Mouse (Mus musculus) MEL (cell line): ENCODE measurements around the gene Scfd2. TPM values are rescaled to one million over a fixed set of nuclear protein-coding genes. Genes with fewer than 3 reads are reported as not detected.

Experiments used
- DNase-seq: peaks from one replicate; pipeline ENCODE4 v3.0.0; 2011; ENCODE audit warnings: low read depth, low spot score
- H3K27ac ChIP-seq: 2 replicates; pipeline ENCODE4 v1.5.1; 2012; ENCODE audit warnings: low read depth, mild to moderate bottlenecking, control low read depth, low read length, moderate library complexity; ENCODE audit not compliant: control insufficient read depth
- H3K27me3 ChIP-seq, 2 experiments: fragments of 150-350 bp in 1 of 2; sonication (generic) in 1 of 2; 2 replicates each; pipeline ENCODE4 v1.6.1; 2012; ENCODE audit warnings: low read length in 2 of 2, mild to moderate bottlenecking in 2 of 2, improper control_type of control experiment in 1 of 2, moderate library complexity in 1 of 2; ENCODE audit not compliant: insufficient read depth in 2 of 2, control insufficient read depth in 1 of 2
- H3K36me3 ChIP-seq, 2 experiments: 2 replicates each; pipeline ENCODE4 v1.6.1; 2012 to 2014; ENCODE audit warnings: low read length in 2 of 2, improper control_type of control experiment in 1 of 2, inconsistent platforms in 1 of 2, mild to moderate bottlenecking in 1 of 2; ENCODE audit not compliant: insufficient read depth in 2 of 2, control insufficient read depth in 1 of 2
- H3K4me1 ChIP-seq, 2 experiments: fragments of 150-350 bp in 1 of 2; sonication (generic) in 1 of 2; 2 replicates each; pipeline ENCODE4 v1.6.1; 2012; ENCODE audit warnings: low read length in 2 of 2, improper control_type of control experiment in 1 of 2, mild to moderate bottlenecking in 1 of 2; ENCODE audit not compliant: insufficient read depth in 2 of 2, control insufficient read depth in 1 of 2
- H3K4me3 ChIP-seq, 2 experiments: fragments of 150-350 bp in 1 of 2; sonication (generic) in 1 of 2; 2 replicates each; pipeline ENCODE4 v1.5.1; 2012; ENCODE audit warnings: low read depth in 2 of 2, low read length in 2 of 2, mild to moderate bottlenecking in 2 of 2, moderate library complexity in 2 of 2, control low read depth in 1 of 2, improper control_type of control experiment in 1 of 2; ENCODE audit not compliant: control insufficient read depth in 1 of 2, insufficient read depth in 1 of 2
- H3K79me2 ChIP-seq: 2 replicates; pipeline ENCODE4 v1.6.1; 2012; ENCODE audit warnings: mild to moderate bottlenecking, low read length, moderate library complexity; ENCODE audit not compliant: control insufficient read depth, poor library complexity, insufficient read depth
- H3K9ac ChIP-seq: 2 replicates; pipeline ENCODE4 v1.6.1; 2012; ENCODE audit warnings: low read depth, mild to moderate bottlenecking, control low read depth, low read length, moderate library complexity; ENCODE audit not compliant: control insufficient read depth, poor library complexity, severe bottlenecking
- H3K9me3 ChIP-seq: fragments of 150-350 bp; sonication (generic); replicated peaks from 2 replicates; pipeline ENCODE4 v1.6.1; 2012; ENCODE audit warnings: mild to moderate bottlenecking, low read length, improper control_type of control experiment, moderate library complexity; ENCODE audit not compliant: insufficient read depth
- CHD2 ChIP-seq: IDR thresholded peaks from 2 replicates; pipeline ENCODE4 v1.6.1; 2011; ENCODE audit warnings: low read length, improper control_type of control experiment
- ELF1 ChIP-seq: IDR thresholded peaks from 2 replicates; pipeline ENCODE4 v1.6.1; 2014; ENCODE audit warnings: low read depth, mild to moderate bottlenecking, inconsistent platforms, low read length, improper control_type of control experiment, moderate library complexity
- EP300 ChIP-seq, 2 experiments: IDR thresholded peaks; 2 replicates each; pipeline ENCODE4 v1.6.1; 2011; ENCODE audit warnings: improper control_type of control experiment in 2 of 2, low read length in 2 of 2, low read depth in 1 of 2, mild to moderate bottlenecking in 1 of 2
- ETS1 ChIP-seq: IDR thresholded peaks from 2 replicates; pipeline ENCODE4 v1.6.1; 2012; ENCODE audit warnings: low read depth, mild to moderate bottlenecking, inconsistent platforms, low read length, improper control_type of control experiment, moderate library complexity
- HCFC1 ChIP-seq: IDR thresholded peaks from 2 replicates; pipeline ENCODE4 v1.6.1; 2012; ENCODE audit warnings: low read depth, mild to moderate bottlenecking, inconsistent platforms, low read length, improper control_type of control experiment, moderate library complexity
- KAT2A ChIP-seq: conservative IDR thresholded peaks from 2 replicates; pipeline ENCODE4 v1.6.1; 2012; ENCODE audit warnings: low read depth, low read length, improper control_type of control experiment, inconsistent platforms
- MAFK ChIP-seq: IDR thresholded peaks from 2 replicates; pipeline ENCODE4 v1.6.1; 2011; ENCODE audit warnings: low read depth, mild to moderate bottlenecking, low read length, improper control_type of control experiment, borderline replicate concordance
- MAX ChIP-seq: IDR thresholded peaks from 2 replicates; pipeline ENCODE4 v1.6.1; 2011; ENCODE audit warnings: low read length, improper control_type of control experiment
- MAZ ChIP-seq: IDR thresholded peaks from 2 replicates; pipeline ENCODE4 v1.6.1; 2012; ENCODE audit warnings: low read depth, mild to moderate bottlenecking, inconsistent platforms, low read length, improper control_type of control experiment
- MEF2A ChIP-seq: IDR thresholded peaks from 2 replicates; pipeline ENCODE4 v1.6.1; 2014; ENCODE audit warnings: low read depth, mild to moderate bottlenecking, inconsistent platforms, low read length, improper control_type of control experiment; ENCODE audit not compliant: poor library complexity, insufficient replicate concordance, severe bottlenecking; ENCODE audit errors: extremely low read depth
- MXI1 ChIP-seq: IDR thresholded peaks from 2 replicates; pipeline ENCODE4 v1.6.1; 2011; ENCODE audit warnings: mild to moderate bottlenecking, low read depth, low read length, improper control_type of control experiment
- NELFE ChIP-seq: IDR thresholded peaks from 2 replicates; pipeline ENCODE4 v1.6.1; 2011; ENCODE audit warnings: low read depth, low read length, improper control_type of control experiment
- POLR2A ChIP-seq, 2 experiments: IDR thresholded peaks; 2 replicates each; pipeline ENCODE4 v1.6.1; 2011 to 2012; ENCODE audit warnings: low read length in 2 of 2, mild to moderate bottlenecking in 2 of 2, control low read depth in 1 of 2, improper control_type of control experiment in 1 of 2, low read depth in 1 of 2, moderate library complexity in 1 of 2; ENCODE audit not compliant: control insufficient read depth in 1 of 2, insufficient read depth in 1 of 2, poor library complexity in 1 of 2
- POLR2AphosphoS5 ChIP-seq: IDR thresholded peaks from 2 replicates; pipeline ENCODE4 v1.6.1; 2012; ENCODE audit warnings: low read depth, borderline replicate concordance, mild to moderate bottlenecking, inconsistent platforms, low read length, moderate library complexity, mixed read lengths
- RAD21 ChIP-seq: IDR thresholded peaks from 2 replicates; pipeline ENCODE4 v1.6.1; 2011; ENCODE audit warnings: mild to moderate bottlenecking, low read depth, low read length, improper control_type of control experiment
- RCOR1 ChIP-seq: IDR thresholded peaks from 2 replicates; pipeline ENCODE4 v1.6.1; 2012; ENCODE audit warnings: low read depth, mild to moderate bottlenecking, inconsistent platforms, low read length, improper control_type of control experiment
- SMC3 ChIP-seq: IDR thresholded peaks from 2 replicates; pipeline ENCODE4 v1.6.1; 2011; ENCODE audit warnings: low read depth, low read length, improper control_type of control experiment
- TBP ChIP-seq: IDR thresholded peaks from 2 replicates; pipeline ENCODE4 v1.8.0; 2011; ENCODE audit warnings: low read depth, low read length, improper control_type of control experiment
- TCF12 ChIP-seq: IDR thresholded peaks from 2 replicates; pipeline ENCODE4 v1.6.1; 2014; ENCODE audit warnings: low read depth, mild to moderate bottlenecking, inconsistent platforms, low read length, improper control_type of control experiment, moderate library complexity
- UBTF ChIP-seq: IDR thresholded peaks from 2 replicates; pipeline ENCODE4 v1.6.1; 2012; ENCODE audit warnings: low read depth, mild to moderate bottlenecking, inconsistent platforms, low read length, improper control_type of control experiment, moderate library complexity, borderline replicate concordance; ENCODE audit not compliant: insufficient read depth
- USF1 ChIP-seq: IDR thresholded peaks from 2 replicates; pipeline ENCODE4 v1.6.1; 2014; ENCODE audit warnings: low read depth, mild to moderate bottlenecking, inconsistent platforms, low read length, improper control_type of control experiment, moderate library complexity
- USF2 ChIP-seq, 2 experiments: IDR thresholded peaks; 2 replicates each; pipeline ENCODE4 v1.6.1; 2011 to 2012; ENCODE audit warnings: improper control_type of control experiment in 2 of 2, low read length in 2 of 2, borderline replicate concordance in 1 of 2, inconsistent platforms in 1 of 2, low read depth in 1 of 2, mild to moderate bottlenecking in 1 of 2; ENCODE audit not compliant: insufficient read depth in 1 of 2
- ZC3H11A ChIP-seq: IDR thresholded peaks from 2 replicates; pipeline ENCODE4 v1.6.1; 2012; ENCODE audit warnings: low read depth, mild to moderate bottlenecking, inconsistent platforms, low read length, improper control_type of control experiment
- ZKSCAN1 ChIP-seq: IDR thresholded peaks from 2 replicates; pipeline ENCODE4 v1.6.1; 2012; ENCODE audit warnings: low read depth, mild to moderate bottlenecking, inconsistent platforms, low read length, improper control_type of control experiment, moderate library complexity
- ZMIZ1 ChIP-seq: IDR thresholded peaks from 2 replicates; pipeline ENCODE4 v1.6.1; 2012; ENCODE audit warnings: low read depth, mild to moderate bottlenecking, inconsistent platforms, low read length, improper control_type of control experiment, moderate library complexity
- ZNF384 ChIP-seq: IDR thresholded peaks from 2 replicates; pipeline ENCODE4 v1.6.1; 2012; ENCODE audit warnings: low read depth, mild to moderate bottlenecking, inconsistent platforms, low read length, improper control_type of control experiment
- polyA plus RNA-seq, 2 experiments: library from polyadenylated mRNA; stranded (reverse) in 1 of 2; unstranded in 1 of 2; fragments of >175 nt in 1 of 2; fragments of >200 nt in 1 of 2; gene quantifications; 2 replicates each; pipeline versions ENCODE4 v1.2.1 to v1.2.4; 2012; ENCODE audit warnings: low replicate concordance in 2 of 2, low read depth in 1 of 2; ENCODE audit not compliant: insufficient read length in 2 of 2, insufficient read depth in 1 of 2, missing spikeins in 1 of 2
- total RNA-seq: library from RNA; depleted of rRNA; stranded (reverse); fragments of 300-350 nt; gene quantifications from 2 replicates; pipeline ENCODE4 v1.2.3, GENCODE M21; 2012

The Scfd2 gene
- total and polyA plus RNA-seq, 3 experiments, result 18.8 to 20.3 TPM; not detected in 1

DNA sequence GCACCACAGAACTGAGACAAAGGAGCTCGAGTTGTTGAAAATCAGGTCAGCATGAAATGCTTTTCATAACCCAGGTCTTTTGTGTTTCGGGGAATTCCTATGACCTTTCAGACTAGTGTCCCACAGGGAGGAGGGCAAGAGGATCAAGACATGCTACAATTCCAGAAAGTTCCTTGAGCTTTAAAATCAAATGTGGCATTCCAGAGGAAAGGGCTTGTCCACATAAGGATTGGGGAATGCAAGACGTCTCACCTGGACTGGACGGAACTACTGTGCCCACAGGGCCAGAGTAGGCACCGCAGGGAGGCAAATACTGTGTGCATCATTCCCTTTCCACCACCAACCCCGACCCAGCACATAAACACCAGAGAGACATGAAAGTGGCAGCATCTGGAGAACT, 266.4 kb downstream of the Scfd2 start:
- DNase-seq, result no peak
- Histone ChIP-seq H3K79me2 (no peaks in the 10 kb centered on the region), H3K27ac (no peak overlapping the region), H3K9ac (no peak overlapping the region), H3K4me3 (no peak overlapping the region), H3K36me3 (no peaks in the 10 kb centered on the region), H3K27me3 (no peaks in the 10 kb centered on the region), H3K9me3 (no peaks in the 10 kb centered on the region), H3K4me1 (0 out of 4 replicates have a peak, but pooled peaks cover 0 to 6% of the 10 kb centered on the region in 2 experiments)
- TF ChIP-seq RAD21 (no peak), TCF12 (no peak), ZKSCAN1 (no peak), SMC3 (no peak), ELF1 (no peak), MEF2A (no peak), EP300 (IDR thresholded peaks at IDR 0.05; ENCODE audit: low read depth in 1 of 2, low read length in 2 of 2) (no peak), USF2 (IDR thresholded peaks at IDR 0.05; ENCODE audit: borderline replicate concordance in 1 of 2, insufficient read depth in 1 of 2, low read depth in 1 of 2, low read length in 2 of 2) (no peak), POLR2AphosphoS5 (no peak), MAFK (no peak), ZMIZ1 (no peak), NELFE (no peak), KAT2A (no peak), ETS1 (no peak), USF1 (no peak), TBP (no peak), RCOR1 (no peak), MAX (no peak)

DNA sequence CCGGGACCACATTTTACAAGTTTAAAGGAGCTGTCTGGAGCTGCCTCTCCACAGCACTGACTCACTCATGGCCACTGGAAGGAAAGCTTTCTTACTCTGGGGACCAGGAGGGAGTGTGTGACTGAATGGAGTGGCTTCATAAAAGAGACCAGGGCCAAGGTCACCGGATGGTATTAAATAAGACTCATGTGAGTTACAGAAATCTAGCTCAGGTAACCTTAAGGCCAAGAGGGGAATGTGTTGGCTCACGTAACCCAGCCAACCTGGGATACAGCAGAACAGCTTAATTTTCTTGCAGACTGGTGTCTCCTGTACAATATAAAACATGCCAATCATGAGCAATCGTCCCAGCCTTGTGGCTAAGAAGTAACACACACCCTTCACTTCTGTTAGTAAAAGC, 267.0 kb downstream of the Scfd2 start:
- no peak for DNase-seq
- H3K4me3 ChIP-seq, result no peak overlapping the region
- no peaks in the 10 kb centered on the region for H3K79me2 ChIP-seq
- H3K27me3 ChIP-seq, result no peaks in the 10 kb centered on the region
- H3K9ac ChIP-seq, result no peak overlapping the region
- TF ChIP-seq MEF2A (no peak), UBTF (no peak), POLR2A (IDR thresholded peaks at IDR 0.05; ENCODE audit: control insufficient read depth in 1 of 2, insufficient read depth in 1 of 2, low read depth in 1 of 2, low read length in 2 of 2, poor library complexity in 1 of 2) (no peak), HCFC1 (no peak), ZC3H11A (no peak), CHD2 (no peak), KAT2A (no peak), ZNF384 (no peak), MAZ (no peak), MXI1 (no peak), USF2 (IDR thresholded peaks at IDR 0.05; ENCODE audit: borderline replicate concordance in 1 of 2, insufficient read depth in 1 of 2, low read depth in 1 of 2, low read length in 2 of 2) (no peak)
- no peaks in the 10 kb centered on the region for H3K9me3 ChIP-seq
- no peak overlapping the region for H3K27ac ChIP-seq
- no peaks in the 10 kb centered on the region for H3K36me3 ChIP-seq
- 0 out of 4 replicates have a peak, but pooled peaks cover 0 to 6% of the 10 kb centered on the region in 2 experiments for H3K4me1 ChIP-seq
